Mouse (Mus musculus): Measurements from ENCODE around the gene Chga.

- no peak for TF ChIP-seq CTCF (IDR thresholded peaks at IDR 0.05; ENCODE audit: borderline replicate concordance, control insufficient read depth, extremely low read depth, insufficient read depth, low read length, poor library complexity)
- no peak for TF ChIP-seq POLR2A (IDR thresholded peaks at IDR 0.05; ENCODE audit: control insufficient read depth, extremely low read depth, insufficient read depth, low read length, poor library complexity)
Measured at GRCm38 (mm10) chr12:102524760-102525159, 30.0 kb upstream of the Chga start.
